Comparison of ENCODE assay signal across 9 mouse cellular contexts in genomic region chr7:4671956-4672355, GRCm38 (mm10). TPM values are rescaled to one million over a fixed set of nuclear protein-coding genes. Genes with fewer than 3 reads are reported as not detected.
DNase-seq lines count a peak whose midpoint lies in the region; ATAC-seq and TF ChIP-seq lines count a peak whose summit lies in the region.
"Had no signal": no experiment of that assay in that cellular context is flagged by ENCODE, and none has a peak within 500 bp of the region (broad histone marks: within the 10 kb centered on the region; RNA-seq: fewer than 3 reads in every experiment).

No protein-coding gene starts in this region.

- peak overlapping the region; percentile 20; the same call in 1 of the 2 replicates for H3K4me3 ChIP-seq in E14TG2a.4 (replicated peaks; ENCODE audit: low read length)
- no peak overlapping the region for H3K4me3 ChIP-seq in liver, embryonic 16.5 days (ENCODE audit: low read depth, low read length)
- H3K4me3 ChIP-seq in forebrain, postnatal 0 days (ENCODE audit: low read depth, low read length), result no peak overlapping the region

- H3K4me1 ChIP-seq in E14TG2a.4 (replicated peaks; ENCODE audit: low read depth, low read length), result peaks cover 62% of the 10 kb centered on the region
- H3K4me1 ChIP-seq in liver, embryonic 16.5 days (ENCODE audit: control insufficient read depth, low read depth, low read length), result peaks cover 34% of the 10 kb centered on the region
- no peaks in the 10 kb centered on the region for H3K4me1 ChIP-seq in forebrain, postnatal 0 days (ENCODE audit: insufficient read depth)

- H3K36me3 ChIP-seq in E14TG2a.4 (ENCODE audit: insufficient read depth, low read length), result peaks cover 79% of the 10 kb centered on the region
- H3K36me3 ChIP-seq in liver, embryonic 16.5 days (ENCODE audit: control insufficient read depth, insufficient read depth), result peaks cover 5% of the 10 kb centered on the region
- peaks cover 54% of the 10 kb centered on the region for H3K36me3 ChIP-seq in forebrain, postnatal 0 days (ENCODE audit: insufficient read depth)

- peak; percentile 58 for DNase-seq in 3T3-L1 (ENCODE audit: low read depth, low spot score)
- no peak for DNase-seq in cerebellum, postnatal 36 days
- no peak for DNase-seq in forebrain, postnatal 0 days
- DNase-seq in layer of hippocampus, adult 11-12 months (ENCODE audit: low spot score), result no peak

- 74% methylated on average over 4 of the region's 4 CpGs for WGBS in liver, embryonic 16.5 days (ENCODE audit: insufficient replicate concordance)
- WGBS in forebrain, postnatal 0 days, result 76% methylated on average over 4 of the region's 4 CpGs

- no peaks in the 10 kb centered on the region for H3K27me3 ChIP-seq in E14TG2a.4 (ENCODE audit: insufficient read depth, low read length)
- no peaks in the 10 kb centered on the region for H3K27me3 ChIP-seq in liver, embryonic 16.5 days (ENCODE audit: control insufficient read depth, insufficient read depth, low read depth, low read length)
- H3K27me3 ChIP-seq in forebrain, postnatal 0 days (ENCODE audit: insufficient read depth, low read length), result no peaks in the 10 kb centered on the region

- no peaks in the 10 kb centered on the region for H3K9me3 ChIP-seq in E14TG2a.4 (ENCODE audit: low read length)
- H3K9me3 ChIP-seq in liver, embryonic 16.5 days (replicated peaks; ENCODE audit: control insufficient read depth, low read length), result no peaks in the 10 kb centered on the region
- no peaks in the 10 kb centered on the region for H3K9me3 ChIP-seq in forebrain, postnatal 0 days (ENCODE audit: low read length)

- TF ChIP-seq CTCF in E14TG2a.4 (conservative IDR thresholded peaks at IDR 0.05; ENCODE audit: low read length), result no peak
- TF ChIP-seq CTCF in forebrain, postnatal 0 days (IDR thresholded peaks at IDR 0.05; ENCODE audit: low read depth), result no peak

- peak overlapping the region; percentile 88 for H3K27ac ChIP-seq in liver, embryonic 16.5 days (ENCODE audit: low read length)
- H3K27ac ChIP-seq in forebrain, postnatal 0 days (ENCODE audit: low read depth, low read length), result no peak overlapping the region

- ATAC-seq in hematopoietic stem cell, adult 5-6 weeks (replicated peaks in 1 of 2; ENCODE audit: insufficient read depth in 1 of 2, low FRiP score in 2 of 2, low TSS enrichment in 1 of 2, low read depth in 1 of 2, poor library complexity in 2 of 2, severe bottlenecking in 2 of 2), result peak; percentile 67 to 75
- ATAC-seq in liver, embryonic 16.5 days (ENCODE audit: low read depth), result no peak
- no peak for ATAC-seq in forebrain, postnatal 0 days
- no peak for ATAC-seq in inflammation-experienced regulatory T-cells, adult 6 months

- 0 out of 2 replicates have a peak overlapping the region, but pooled peaks have one; percentile 16 for H3K9ac ChIP-seq in liver, embryonic 16.5 days (ENCODE audit: low read depth, low read length)
- no peak overlapping the region for H3K9ac ChIP-seq in forebrain, postnatal 0 days

- H3K4me2 ChIP-seq in liver, embryonic 16.5 days (ENCODE audit: low read depth, low read length), result no peak overlapping the region
- no peak overlapping the region for H3K4me2 ChIP-seq in forebrain, postnatal 0 days (ENCODE audit: low read depth)
- H3K4me2 ChIP-seq: midbrain, embryonic 11.5 days had no signal

RNA-seq across cellular contexts. Expression of gene Hspbp1, which starts 12.9 kb away (rescaled TPM):
- 19.0 and 25.2 TPM in 2 replicates for total RNA-seq in hematopoietic stem cell, adult 5-6 weeks (2017)
- polyA plus RNA-seq in liver, embryonic 16.5 days (2015; fragmentation: Nextera tagmentation; extraction: Ambion mirVana), result 46.8 and 49.1 TPM in 2 replicates
- 188 and 219 TPM in 2 replicates for total RNA-seq in forebrain, postnatal 0 days (2014; rRNA removed)
- polyA plus RNA-seq in forebrain, postnatal 0 days (2015; fragmentation: Nextera tagmentation; extraction: Ambion mirVana), result 206 and 214 TPM in 2 replicates
- polyA plus RNA-seq in inflammation-experienced regulatory T-cells, adult 6 months (2017; shearing (Covaris generic)), result 10 to 100 TPM; 41.5 to 52.0 (median 46.5) TPM

RNA-seq across cellular contexts. Expression of gene Ppp6r1, which starts 13.1 kb away (rescaled TPM):
- total RNA-seq in hematopoietic stem cell, adult 5-6 weeks (2017), result 155 and 186 TPM in 2 replicates
- 2.4 and 3.4 TPM in 2 replicates for polyA plus RNA-seq in liver, embryonic 16.5 days (2015; fragmentation: Nextera tagmentation; extraction: Ambion mirVana)
- 89.3 and 99.1 TPM in 2 replicates for total RNA-seq in forebrain, postnatal 0 days (2014; rRNA removed)
- polyA plus RNA-seq in forebrain, postnatal 0 days (2015; fragmentation: Nextera tagmentation; extraction: Ambion mirVana), result 5.1 and 8.3 TPM in 2 replicates
- polyA plus RNA-seq in inflammation-experienced regulatory T-cells, adult 6 months (2017; shearing (Covaris generic)), result 10 to 100 TPM in 1 of 3 experiments, 1 to 10 TPM in 2; 7.7 to 13.6 (median 9.7) TPM

RNA-seq across cellular contexts. Expression of gene Brsk1, which starts 18.4 kb away (rescaled TPM):
- total RNA-seq in hematopoietic stem cell, adult 5-6 weeks (2017), result 0.20 and 2.6 TPM in 2 replicates
- 0.14 TPM in 1 of 2 replicates, not detected in the other for polyA plus RNA-seq in liver, embryonic 16.5 days (2015; fragmentation: Nextera tagmentation; extraction: Ambion mirVana)
- 188 and 205 TPM in 2 replicates for total RNA-seq in forebrain, postnatal 0 days (2014; rRNA removed)
- 4.6 and 6.2 TPM in 2 replicates for polyA plus RNA-seq in forebrain, postnatal 0 days (2015; fragmentation: Nextera tagmentation; extraction: Ambion mirVana)
- under 1 TPM in 1 of 3 experiments, not detected in 2; 0.62 TPM for polyA plus RNA-seq in inflammation-experienced regulatory T-cells, adult 6 months (2017; shearing (Covaris generic))

RNA-seq across cellular contexts. Expression of gene Tmem86b, which starts 40.7 kb away (rescaled TPM):
- 22.0 and 22.8 TPM in 2 replicates for total RNA-seq in hematopoietic stem cell, adult 5-6 weeks (2017)
- 38.2 and 39.0 TPM in 2 replicates for polyA plus RNA-seq in liver, embryonic 16.5 days (2015; fragmentation: Nextera tagmentation; extraction: Ambion mirVana)
- total RNA-seq in forebrain, postnatal 0 days (2014; rRNA removed), result 10.8 and 11.8 TPM in 2 replicates
- 0.64 and 0.70 TPM in 2 replicates for polyA plus RNA-seq in forebrain, postnatal 0 days (2015; fragmentation: Nextera tagmentation; extraction: Ambion mirVana)
- 1 to 10 TPM; 3.1 to 4.1 (median 4.0) TPM for polyA plus RNA-seq in inflammation-experienced regulatory T-cells, adult 6 months (2017; shearing (Covaris generic))

RNA-seq across cellular contexts. Expression of gene Tmem150b, which starts 53.1 kb away (rescaled TPM):
- total RNA-seq in hematopoietic stem cell, adult 5-6 weeks (2017), result 5.0 and 7.3 TPM in 2 replicates
- polyA plus RNA-seq in liver, embryonic 16.5 days (2015; fragmentation: Nextera tagmentation; extraction: Ambion mirVana), result 0.33 and 0.36 TPM in 2 replicates
- total RNA-seq in forebrain, postnatal 0 days (2014; rRNA removed), result not detected in 2 replicates
- polyA plus RNA-seq in forebrain, postnatal 0 days (2015; fragmentation: Nextera tagmentation; extraction: Ambion mirVana), result 0.18 TPM in 1 of 2 replicates, not detected in the other
- polyA plus RNA-seq in inflammation-experienced regulatory T-cells, adult 6 months (2017; shearing (Covaris generic)), result not detected
- polyA plus RNA-seq: midbrain, embryonic 11.5 days had no signal

Comparison
In these comparisons a context has a peak if more than half of its experiments do, and no peak if none do; other contexts are left out.
1. ATAC-seq: peak in hematopoietic stem cell, adult 5-6 weeks (2 of 2); none in liver, embryonic 16.5 days (single experiment), forebrain, postnatal 0 days (single experiment) and inflammation-experienced regulatory T-cells, adult 6 months (single experiment).